Mouse (Mus musculus) C2C12 (cell line): Measurements from ENCODE around the gene St8sia2. TPM values are rescaled to one million over a fixed set of nuclear protein-coding genes. Genes with fewer than 3 reads are reported as not detected.

Source experiments
- H3K27me3 ChIP-seq: one replicate; pipeline ENCODE4 v1.6.1; 2011; ENCODE audit not compliant: control insufficient read depth, insufficient read depth, insufficient read length
- H3K36me3 ChIP-seq: one replicate; pipeline ENCODE4 v1.6.1; 2011; ENCODE audit not compliant: control insufficient read depth, insufficient read depth
- H3K4me3 ChIP-seq: one replicate; pipeline ENCODE4 v1.5.1; 2011; ENCODE audit warnings: mild to moderate bottlenecking, control low read depth; ENCODE audit not compliant: poor library complexity, insufficient read depth, severe bottlenecking
- H3K79me2 ChIP-seq: one replicate; pipeline ENCODE4 v1.6.1; 2011; ENCODE audit not compliant: control insufficient read depth, insufficient read depth
- H3K79me3 ChIP-seq: one replicate; pipeline ENCODE4 v1.6.1; 2011; ENCODE audit warnings: low read depth, control low read depth
- H3ac ChIP-seq: one replicate; pipeline ENCODE3; 2011; ENCODE audit warnings: low read depth; ENCODE audit not compliant: control insufficient read depth, insufficient read length
- CEBPB ChIP-seq: IDR thresholded peaks from one replicate; pipeline ENCODE4 v1.6.1; 2011; ENCODE audit warnings: low read depth, mild to moderate bottlenecking, control low read depth, moderate library complexity
- CTCF ChIP-seq: IDR thresholded peaks from one replicate; pipeline ENCODE4 v1.5.1; 2011; ENCODE audit not compliant: control insufficient read depth, insufficient read depth, insufficient read length
- FOSL1 ChIP-seq: IDR thresholded peaks from one replicate; pipeline ENCODE4 v1.8.0; 2011; ENCODE audit warnings: mild to moderate bottlenecking, low read length; ENCODE audit not compliant: poor library complexity, insufficient read depth, severe bottlenecking
- MAX ChIP-seq: IDR thresholded peaks from one replicate; pipeline ENCODE4 v1.6.1; 2011; ENCODE audit warnings: mild to moderate bottlenecking, control low read depth
- MYOD1 ChIP-seq: IDR thresholded peaks from one replicate; pipeline ENCODE4 v1.6.1; 2011; ENCODE audit warnings: low read depth; ENCODE audit not compliant: control insufficient read depth, insufficient read length
- MYOG ChIP-seq: IDR thresholded peaks from one replicate; pipeline ENCODE4 v1.6.1; 2011; ENCODE audit not compliant: control insufficient read depth, insufficient read length; ENCODE audit errors: extremely low read depth
- USF1 ChIP-seq: IDR thresholded peaks from one replicate; pipeline ENCODE4 v1.6.1; 2011; ENCODE audit warnings: low read depth, mild to moderate bottlenecking, control low read depth, moderate library complexity
- polyA plus RNA-seq: library from polyadenylated mRNA; unstranded; fragments of >200 nt; fragmentation: generic; extraction: Trizol; gene quantifications from one replicate; pipeline ENCODE4 v1.2.1, GENCODE M21; 2012; ENCODE audit warnings: missing spikeins

The St8sia2 gene
- polyA plus RNA-seq, 1 experiment = 2.2 TPM

DNA sequence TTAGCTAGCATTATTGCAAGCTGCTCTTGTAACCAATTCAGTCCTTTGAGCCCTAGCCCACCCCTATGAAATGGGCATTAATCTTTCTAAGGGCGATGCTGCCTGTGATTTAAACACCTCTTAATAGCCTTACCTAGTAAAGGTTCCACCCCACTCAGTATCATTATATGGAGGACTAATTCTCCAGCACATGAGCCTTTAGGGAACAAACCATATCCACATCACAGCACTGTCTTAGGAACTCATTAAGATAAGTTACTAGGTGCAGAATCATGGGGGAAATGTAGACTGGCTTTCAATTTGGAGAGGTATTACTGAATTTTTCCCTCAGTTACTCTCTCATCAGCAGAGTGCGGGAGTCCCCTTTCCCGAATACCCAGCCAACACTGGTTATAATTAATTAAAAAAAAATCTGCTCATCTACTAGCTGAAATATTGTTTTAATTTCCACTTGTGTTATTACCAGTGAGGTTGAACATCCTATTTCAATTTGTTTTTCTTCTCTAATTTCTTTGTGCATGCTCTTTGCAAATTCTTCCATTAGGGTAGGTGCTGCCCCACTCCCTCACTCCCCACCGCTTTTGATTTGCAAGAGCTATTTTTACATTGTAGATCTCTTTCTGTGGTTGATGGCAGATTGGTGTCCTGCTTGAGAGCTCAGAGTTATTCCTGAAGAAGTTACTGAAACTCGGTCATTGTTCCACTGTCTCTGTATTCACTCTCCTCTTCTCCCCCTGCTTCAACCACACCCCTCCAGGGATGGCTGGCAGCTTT is 103.9 kb downstream of the St8sia2 start:
- TF ChIP-seq MAX (no peak), FOSL1 (no peak), MYOG (no peak), CEBPB (no peak), USF1 (no peak), MYOD1 (no peak), CTCF (no peak)
- H3K27me3 ChIP-seq = no peaks in the 10 kb centered on the region
- no peak overlapping the region for H3K4me3 ChIP-seq
- H3K36me3 ChIP-seq = no peaks in the 10 kb centered on the region
- H3ac ChIP-seq = no peak overlapping the region
- no peaks in the 10 kb centered on the region for H3K79me2 ChIP-seq
- H3K79me3 ChIP-seq = no peaks in the 10 kb centered on the region

- Histone ChIP-seq H3ac (no peak overlapping the region), H3K4me3 (no peak overlapping the region), H3K79me2 (no peaks in the 10 kb centered on the region), H3K36me3 (no peaks in the 10 kb centered on the region), H3K27me3 (no peaks in the 10 kb centered on the region), H3K79me3 (no peaks in the 10 kb centered on the region)
- TF ChIP-seq FOSL1 (no peak), MYOG (no peak), MYOD1 (no peak), CTCF (no peak), CEBPB (no peak), USF1 (no peak), MAX (no peak)
Measured at GRCm38 (mm10) chr7:73894506-73894905, 119.0 kb downstream of the St8sia2 start.

GRCm38 (mm10) chr7:73891830-73892229 is 121.7 kb downstream of the St8sia2 start:
- no peak for TF ChIP-seq MYOG
- no peak for TF ChIP-seq CTCF
- TF ChIP-seq USF1 = no peak
- TF ChIP-seq CEBPB = no peak
- no peak for TF ChIP-seq MAX
- TF ChIP-seq FOSL1 = no peak
- no peak for TF ChIP-seq MYOD1
- H3K36me3 ChIP-seq = no peaks in the 10 kb centered on the region

DNA sequence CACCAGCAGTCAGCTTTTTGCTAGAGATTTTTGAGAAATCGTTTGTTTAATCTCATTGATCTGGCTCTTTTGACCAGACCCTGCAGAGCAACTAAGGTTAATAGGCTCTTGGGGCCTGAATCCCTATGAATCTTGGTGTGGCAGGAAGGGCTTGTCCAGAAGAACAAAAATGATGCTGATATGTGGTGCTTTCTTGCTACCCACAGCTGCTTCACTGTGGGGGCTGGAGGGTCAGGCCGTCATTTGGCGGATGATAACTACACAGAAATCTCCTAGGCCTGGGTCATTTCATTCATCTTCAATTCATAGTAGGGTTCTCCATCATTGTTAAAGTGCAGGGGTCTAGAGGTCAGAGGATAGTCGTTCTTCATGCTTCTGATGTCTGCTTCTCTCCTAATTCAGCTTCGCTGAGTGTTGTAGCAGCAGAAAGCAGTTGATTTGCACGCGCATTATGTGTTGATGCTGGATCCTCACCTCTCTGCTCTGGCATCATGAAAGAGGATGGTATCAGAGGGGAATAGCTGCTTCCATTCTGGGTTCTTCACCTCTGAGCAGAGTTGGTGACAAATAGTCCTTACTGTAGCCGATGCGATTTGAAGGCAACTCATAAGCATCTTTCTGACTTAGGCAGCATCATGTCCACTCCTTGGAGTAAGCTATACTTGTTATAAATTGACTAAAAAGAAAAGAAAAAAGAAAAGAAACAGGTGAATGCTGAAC is 122.4 kb downstream of the St8sia2 start:
- Histone ChIP-seq H3K36me3 (no peaks in the 10 kb centered on the region), H3K27me3 (peaks cover 2% of the 10 kb centered on the region), H3K4me3 (no peak overlapping the region), H3K79me2 (no peaks in the 10 kb centered on the region), H3ac (no peak overlapping the region), H3K79me3 (no peaks in the 10 kb centered on the region)
- TF ChIP-seq MAX = no peak
- no peak for TF ChIP-seq FOSL1
- TF ChIP-seq CTCF = no peak
- no peak for TF ChIP-seq MYOG
- TF ChIP-seq MYOD1 = no peak
- TF ChIP-seq USF1 = no peak
- no peak for TF ChIP-seq CEBPB

More at GRCm38 (mm10) chr7:73891830-73892229, 121.7 kb downstream of the St8sia2 start:
- Histone ChIP-seq H3K79me2 (no peaks in the 10 kb centered on the region), H3K4me3 (no peak overlapping the region), H3ac (no peak overlapping the region), H3K27me3 (no peaks in the 10 kb centered on the region), H3K79me3 (no peaks in the 10 kb centered on the region)

DNA sequence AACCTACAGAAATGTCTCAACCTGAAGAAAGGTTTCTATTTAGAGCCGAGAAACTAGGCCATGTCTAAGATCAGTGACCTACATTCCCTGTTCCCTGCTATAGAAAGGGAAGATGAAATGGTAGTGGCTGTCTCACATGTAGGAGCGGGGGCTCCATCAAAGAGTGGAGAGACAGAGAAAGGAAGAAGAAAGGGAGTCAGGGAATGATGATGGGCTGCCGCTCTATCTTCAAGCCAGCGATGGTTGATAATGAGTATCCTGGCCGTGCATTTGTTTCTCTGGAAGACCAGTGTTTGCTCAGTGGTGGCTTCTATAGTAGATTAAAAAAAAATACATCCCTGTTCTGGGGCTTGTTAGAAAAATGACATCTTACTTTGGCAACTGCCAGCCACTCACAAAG is 123.0 kb downstream of the St8sia2 start:
- TF ChIP-seq MYOG (no peak), USF1 (no peak), MAX (no peak), CEBPB (no peak), FOSL1 (no peak), MYOD1 (no peak), CTCF (no peak)
- peaks cover 3% of the 10 kb centered on the region for H3K27me3 ChIP-seq
- H3K4me3 ChIP-seq = no peak overlapping the region
- H3K79me2 ChIP-seq = no peaks in the 10 kb centered on the region
- H3K79me3 ChIP-seq = no peaks in the 10 kb centered on the region
- no peak overlapping the region for H3ac ChIP-seq
- no peaks in the 10 kb centered on the region for H3K36me3 ChIP-seq
